Mouse (Mus musculus): Measurements from ENCODE around the gene Scand1.

GRCm38 (mm10) chr2:156312297-156312897 lies at the start of gene Scand1, which contains the start of gene Cnbd2:
- peak; percentile 82 for TF ChIP-seq POLR2A (IDR thresholded peaks at IDR 0.05; ENCODE audit: borderline replicate concordance, insufficient read depth, low read length)
- peak; percentile 40; the same call in 1 of the 2 replicates for TF ChIP-seq CTCF (IDR thresholded peaks at IDR 0.05; ENCODE audit: borderline replicate concordance, insufficient read depth, low read depth, low read length)

All from cerebellum, adult 2 months (tissue).